Mouse (Mus musculus) kidney, postnatal 36 days (tissue): Measurements from ENCODE around the gene Astn1.

Experiments
- DNase-seq, 2 experiments: peaks; one replicate each; pipeline ENCODE4 v3.0.0; 2021 to 2022; ENCODE audit warnings: mixed read lengths in 2 of 2

Gene Astn1

GRCm38 (mm10) chr1:158421451-158421850, 59.4 kb downstream of the Astn1 start:
- no peak for DNase-seq

DNA sequence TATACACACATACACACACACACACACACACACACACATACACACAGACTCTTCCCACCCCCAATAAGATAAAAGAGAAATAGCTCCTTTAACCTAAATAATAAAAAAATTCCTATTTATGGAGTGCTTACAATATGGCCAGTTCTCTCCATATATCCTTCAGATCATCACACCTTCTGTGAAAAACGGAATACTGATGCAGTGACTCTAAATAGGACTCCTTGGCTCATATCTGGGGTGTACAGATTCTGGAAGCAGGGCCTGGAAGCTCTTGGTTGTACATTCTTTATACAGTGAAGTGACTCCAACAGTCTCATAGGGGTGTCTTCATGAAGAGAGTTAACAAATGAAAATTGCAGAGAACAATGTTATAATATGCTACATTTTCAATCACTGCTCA, 60.7 kb downstream of the Astn1 start:
- no peak for DNase-seq

- DNase-seq, result no peak
These were observed 84.0 kb downstream of the Astn1 start for GRCm38 (mm10) chr1:158446071-158446470.

- DNase-seq, result no peak
These were observed 85.9 kb downstream of the Astn1 start for GRCm38 (mm10) chr1:158447956-158448355.

DNA sequence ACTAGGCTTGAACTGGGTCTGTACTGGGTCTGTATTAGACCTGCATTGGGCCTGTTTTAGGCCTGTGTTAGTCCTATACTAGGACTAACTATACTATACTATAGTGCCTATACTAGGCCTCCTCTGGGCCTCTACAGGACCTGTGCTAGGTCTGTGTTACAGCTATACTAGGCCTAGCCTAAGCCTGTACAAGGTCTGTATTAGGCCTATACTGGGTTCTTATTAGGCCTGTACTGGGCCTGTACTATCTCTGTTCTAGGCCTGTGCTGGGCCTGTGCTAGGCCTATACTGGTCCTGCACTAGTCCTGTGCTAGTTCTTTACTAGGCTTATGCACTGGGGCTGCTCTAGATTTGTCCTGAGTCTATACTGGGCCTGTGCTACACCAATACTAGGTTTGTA, 90.6 kb downstream of the Astn1 start:
- DNase-seq, result no peak

GRCm38 (mm10) chr1:158453587-158453986, 91.5 kb downstream of the Astn1 start:
- no peak for DNase-seq

DNA sequence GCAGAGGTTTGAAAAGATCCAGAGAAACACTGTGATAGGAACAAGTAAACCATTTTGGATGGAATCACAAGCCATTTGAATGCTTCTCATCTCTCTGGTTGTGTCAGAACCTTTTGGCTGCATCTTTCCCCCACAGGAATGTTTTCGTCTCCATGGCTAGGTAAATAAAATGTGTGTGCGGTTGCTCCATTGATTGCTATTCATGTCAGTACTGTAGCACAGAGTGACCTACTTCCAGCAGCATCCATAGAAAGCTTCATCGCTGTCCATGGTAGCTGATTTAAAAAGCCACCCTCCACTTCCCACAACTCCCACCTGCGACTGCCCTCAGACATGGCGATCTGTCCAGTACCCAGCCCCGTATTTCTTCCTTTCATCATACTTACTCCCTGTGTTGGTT, 101.9 kb downstream of the Astn1 start:
- no peak for DNase-seq

DNA sequence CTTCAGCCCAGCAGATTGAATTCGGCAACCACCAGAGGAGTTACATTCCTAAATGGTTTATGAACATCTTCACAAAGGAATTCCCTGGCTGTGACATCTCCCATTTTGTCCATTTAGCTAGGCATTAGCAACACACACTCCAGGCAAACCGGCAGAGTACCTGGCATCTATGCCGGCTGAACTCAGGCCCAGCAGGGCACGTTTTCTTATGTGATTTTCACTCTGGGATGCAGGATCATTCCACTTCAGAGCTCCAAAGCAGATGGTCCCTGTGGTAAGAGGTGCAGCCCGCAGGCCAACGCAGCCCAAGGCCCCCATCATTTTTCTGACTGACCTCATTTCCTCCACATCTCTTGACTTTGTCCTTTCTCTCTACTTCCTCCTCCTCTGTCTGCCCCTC, 103.2 kb downstream of the Astn1 start:
- no peak for DNase-seq

GRCm38 (mm10) chr1:158477841-158478240, 115.8 kb downstream of the Astn1 start:
- no peak for DNase-seq

- no peak for DNase-seq
These were observed 118.2 kb downstream of the Astn1 start for GRCm38 (mm10) chr1:158480285-158480684.

- no peak for DNase-seq
These were observed 121.7 kb downstream of the Astn1 start for GRCm38 (mm10) chr1:158483733-158484132.

- no peak for DNase-seq
These were observed 127.5 kb downstream of the Astn1 start for GRCm38 (mm10) chr1:158489521-158490021.

GRCm38 (mm10) chr1:158490175-158490574, 128.1 kb downstream of the Astn1 start:
- DNase-seq, result no peak

GRCm38 (mm10) chr1:158493289-158493688, 131.2 kb downstream of the Astn1 start:
- DNase-seq, result no peak

DNA sequence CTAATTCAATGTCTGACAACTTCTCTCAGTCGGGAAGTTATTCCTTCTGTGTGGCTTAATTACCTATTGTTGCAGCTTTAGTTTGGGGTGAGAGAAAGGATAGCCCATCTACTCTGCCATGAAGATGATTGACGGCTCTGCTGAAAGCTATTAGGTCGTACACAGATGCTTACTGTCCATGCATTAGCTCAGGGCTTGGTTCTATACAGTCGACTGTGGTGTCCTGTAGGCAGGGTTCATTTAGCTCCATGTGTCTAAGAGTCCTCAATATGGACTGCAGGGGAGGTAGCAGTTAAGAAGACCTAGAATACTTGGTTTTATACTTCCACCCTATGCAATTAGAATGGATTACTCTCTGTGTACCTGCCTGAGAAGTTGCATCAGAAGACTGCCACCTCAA, 138.1 kb downstream of the Astn1 start:
- no peak for DNase-seq

DNA sequence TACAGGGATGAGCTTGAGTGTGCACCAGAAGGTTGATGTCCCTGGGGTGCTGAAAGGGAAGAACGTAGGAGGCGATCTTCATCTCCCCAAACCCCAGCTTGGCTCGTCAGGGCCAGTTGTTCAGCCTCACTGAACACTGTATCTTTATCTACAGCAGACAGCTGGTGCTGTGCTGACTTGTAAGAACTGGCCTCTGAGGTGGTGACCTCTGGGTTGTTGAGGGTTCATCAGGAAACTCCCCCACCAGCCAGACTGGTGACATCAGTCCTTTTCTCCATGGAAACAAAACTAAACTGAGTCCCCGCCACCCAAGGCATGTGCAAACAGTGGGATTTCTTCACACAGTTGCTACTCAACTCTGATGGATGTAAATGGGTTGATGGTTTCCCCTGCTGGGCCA, 138.9 kb downstream of the Astn1 start:
- no peak for DNase-seq

DNA sequence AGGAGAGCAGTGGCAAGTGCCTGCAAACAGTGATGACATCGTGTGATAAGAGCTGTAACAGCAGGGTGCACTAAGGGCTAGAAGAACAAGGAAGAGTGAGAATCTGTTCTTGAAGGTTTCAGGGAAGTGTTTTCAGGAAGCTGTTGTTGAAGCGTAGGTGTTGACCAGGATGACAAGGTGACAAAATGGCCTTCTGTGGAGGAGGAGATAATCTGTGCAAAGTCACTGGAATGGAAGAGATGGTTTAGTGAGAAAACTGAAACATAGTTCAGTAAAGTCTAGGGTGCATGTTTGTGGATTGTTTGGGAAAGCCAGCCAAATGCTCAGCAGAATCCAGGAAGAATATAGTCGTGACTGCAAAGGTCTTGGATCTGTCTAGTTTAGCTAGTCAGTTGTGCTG, 145.5 kb downstream of the Astn1 start:
- no peak for DNase-seq

DNA sequence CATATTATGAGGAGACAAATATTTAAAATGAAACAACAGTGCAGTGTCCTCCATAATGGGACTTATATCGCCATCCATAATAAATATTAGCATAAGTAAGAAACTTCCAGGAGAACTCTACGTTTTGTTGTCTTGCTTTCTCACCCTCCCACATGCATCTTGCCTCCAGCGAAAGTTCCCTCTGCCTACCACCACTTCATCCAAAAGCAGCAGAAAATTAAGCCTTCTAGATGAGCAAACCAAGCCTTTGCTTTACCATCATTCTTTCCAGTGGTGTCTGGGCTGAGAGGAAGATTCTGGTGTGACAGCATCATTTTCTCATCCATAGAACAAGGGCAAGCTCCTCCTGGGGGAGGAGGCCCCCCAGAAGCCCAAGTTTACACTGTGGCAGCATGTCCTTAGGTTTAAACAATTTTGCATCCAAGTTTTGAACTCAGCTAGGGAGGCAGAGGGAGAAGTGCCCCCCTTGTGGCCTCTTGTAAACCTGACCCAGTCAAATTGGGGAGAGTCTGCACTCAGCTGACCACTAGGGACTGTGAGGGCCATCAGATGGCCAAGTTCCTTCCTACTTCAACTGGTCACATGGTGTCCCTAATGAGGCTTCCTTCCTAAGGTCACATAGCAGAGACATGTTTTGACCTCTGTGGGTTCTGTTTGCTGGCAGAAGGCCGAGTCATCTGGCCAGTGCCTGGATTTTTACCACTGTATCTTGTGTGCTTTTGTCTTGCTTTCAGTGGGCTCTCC, 147.2 kb downstream of the Astn1 start:
- peak in 1 of 2 experiments; percentile 9 for DNase-seq

- peak in 1 of 2 experiments; percentile 44 for DNase-seq
These were observed 148.6 kb downstream of the Astn1 start for GRCm38 (mm10) chr1:158510478-158511207.

DNA sequence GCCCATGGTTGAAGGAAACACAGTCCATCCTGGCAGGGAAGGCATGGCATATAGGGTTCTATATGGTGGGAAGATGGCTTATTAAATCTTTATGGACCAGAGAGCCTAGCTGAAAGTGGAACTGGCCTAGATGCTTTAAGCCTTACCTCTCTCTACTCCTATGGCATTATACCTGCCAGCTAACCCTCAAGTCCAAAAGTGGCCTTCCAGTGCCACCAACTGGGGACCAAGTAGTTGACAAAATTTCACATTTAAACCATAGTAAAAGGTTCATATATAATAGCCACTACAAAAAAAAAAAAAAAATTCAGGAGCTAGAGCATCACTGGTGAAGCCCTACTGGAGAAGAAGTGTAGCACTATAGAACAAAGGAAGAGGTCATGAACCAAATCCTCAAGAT, 150.0 kb downstream of the Astn1 start:
- DNase-seq, result no peak

DNA sequence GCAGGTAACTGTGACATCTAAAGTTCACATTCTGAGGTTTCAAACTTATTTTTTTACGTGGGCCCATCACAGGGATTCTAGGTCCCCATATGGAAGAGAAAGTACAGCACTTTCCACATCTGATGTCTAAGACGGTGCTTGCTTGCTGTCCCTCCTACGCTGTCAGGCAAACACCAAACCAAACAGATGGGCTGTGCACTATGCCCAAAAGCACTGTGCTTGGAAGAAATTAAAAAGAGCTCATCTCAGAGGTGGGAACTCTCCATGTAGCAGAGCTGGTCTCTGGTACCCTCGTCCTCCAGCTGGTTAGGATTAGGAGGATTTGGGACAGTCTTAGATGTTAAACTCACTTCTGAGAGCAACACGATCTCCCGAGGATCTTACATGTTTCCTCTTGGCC, 150.6 kb downstream of the Astn1 start:
- DNase-seq, result no peak

GRCm38 (mm10) chr1:158513572-158513971, 151.5 kb downstream of the Astn1 start:
- DNase-seq, result no peak

DNA sequence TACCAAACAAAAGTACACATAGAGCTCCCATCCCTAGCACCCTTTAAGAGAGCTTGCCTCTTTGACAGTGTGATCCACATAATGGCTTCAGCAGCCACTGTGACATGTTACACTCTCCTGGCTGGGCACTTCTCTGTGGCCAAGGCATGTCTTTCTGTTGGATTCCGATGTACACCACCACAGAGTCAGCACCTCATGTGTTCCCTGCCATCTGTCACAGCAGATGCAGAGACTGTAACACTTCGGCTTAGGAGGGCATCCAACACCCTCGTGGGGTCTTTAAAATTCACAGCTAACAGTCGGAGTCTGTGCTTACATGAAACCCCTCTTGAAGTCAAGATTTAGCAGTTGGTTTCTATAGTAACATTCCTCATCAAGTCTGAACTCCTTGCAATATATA, 154.5 kb downstream of the Astn1 start:
- DNase-seq, result no peak

- DNase-seq, result no peak
These were observed 174.1 kb downstream of the Astn1 start for GRCm38 (mm10) chr1:158536195-158536594.
